Mouse (Mus musculus): Measurements from ENCODE around the gene Kctd17.

DNA sequence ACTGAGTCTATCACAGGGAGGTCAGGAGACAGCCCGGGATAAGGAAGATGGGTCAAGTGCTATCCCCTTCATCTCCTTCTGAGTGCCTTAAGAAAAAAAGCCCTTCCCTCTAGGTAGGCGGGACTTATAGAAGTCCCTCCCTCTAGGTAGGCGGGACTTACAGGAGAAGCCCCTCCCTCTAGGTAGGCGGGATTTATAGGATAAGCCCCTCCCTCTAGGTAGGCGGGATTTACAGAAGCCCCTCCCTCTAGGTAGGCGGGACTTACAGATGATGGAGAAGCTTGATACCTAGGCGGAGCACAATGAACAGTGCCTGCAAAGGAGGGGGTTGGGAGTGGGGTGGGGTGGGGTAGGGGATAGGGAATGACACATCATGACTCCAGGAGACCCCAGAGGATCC is 51.7 kb downstream of the Kctd17 start:
- TF ChIP-seq CTCF (IDR thresholded peaks at IDR 0.05; ENCODE audit: insufficient read depth, low read depth, low read length) (no peak), POLR2A (IDR thresholded peaks at IDR 0.05; ENCODE audit: insufficient read depth, low read depth, low read length) (no peak)

Measured in olfactory bulb, adult 2 months (tissue).